Mouse (Mus musculus): ENCODE results near the gene Cdh12. TPM values are rescaled to one million over a fixed set of nuclear protein-coding genes. Genes with fewer than 3 reads are reported as not detected.
"Not testable (repeated sequence)": the region's sequence is repeated elsewhere in the genome, so short reads cannot be mapped to it uniquely, and the experiment has no call there.

Cdh12 gene
- polyA plus RNA-seq, 1 experiment from 2014 or later: 0.05 TPM

GRCm38 (mm10) chr15:21153602-21154001 is 704.5 kb downstream of the Cdh12 start:
- Histone ChIP-seq H3K27ac (replicated peaks in 1 of 2; ENCODE audit: control insufficient read depth in 1 of 2, insufficient read depth in 1 of 2, low read depth in 2 of 2, low read length in 2 of 2) (no peak overlapping the region), H3K27me3 (ENCODE audit: control insufficient read depth, insufficient read depth, low read length) (no peaks in the 10 kb centered on the region), H3K4me3 (ENCODE audit: control insufficient read depth in 1 of 2, insufficient read depth in 1 of 2, low read depth in 1 of 2, low read length in 2 of 2) (no peak overlapping the region), H3K36me3 (ENCODE audit: control insufficient read depth, insufficient read depth, low read length) (no peaks in the 10 kb centered on the region), H3K4me1 (ENCODE audit: control insufficient read depth in 2 of 2, insufficient read depth in 2 of 2, low read length in 2 of 2) (no peaks in the 10 kb centered on the region), H3K9ac (ENCODE audit: low read length) (no peak overlapping the region), H3K9me3 (ENCODE audit: control insufficient read depth, low read length) (no peaks in the 10 kb centered on the region), H3K4me2 (ENCODE audit: low read length) (no peak overlapping the region)
- ATAC-seq (ENCODE audit: insufficient number of reproducible peaks, insufficient read depth, low FRiP score, low read depth): no peak
- 86% methylated on average over 3 of the region's 3 CpGs for WGBS

GRCm38 (mm10) chr15:21179727-21180126 is 730.7 kb downstream of the Cdh12 start:
- Histone ChIP-seq H3K4me3 (ENCODE audit: control insufficient read depth in 1 of 2, insufficient read depth in 1 of 2, low read depth in 1 of 2, low read length in 2 of 2) (no peak overlapping the region), H3K27ac (replicated peaks in 1 of 2; ENCODE audit: control insufficient read depth in 1 of 2, insufficient read depth in 1 of 2, low read depth in 2 of 2, low read length in 2 of 2) (no peak overlapping the region), H3K36me3 (ENCODE audit: control insufficient read depth, insufficient read depth, low read length) (no peaks in the 10 kb centered on the region), H3K27me3 (ENCODE audit: control insufficient read depth, insufficient read depth, low read length) (no peaks in the 10 kb centered on the region), H3K9ac (ENCODE audit: low read length) (no peak overlapping the region), H3K9me3 (ENCODE audit: control insufficient read depth, low read length) (no peaks in the 10 kb centered on the region), H3K4me1 (ENCODE audit: control insufficient read depth in 2 of 2, insufficient read depth in 2 of 2, low read length in 2 of 2) (no peaks in the 10 kb centered on the region), H3K4me2 (ENCODE audit: low read length) (no peak overlapping the region)
- 55% methylated on average over 5 of the region's 5 CpGs for WGBS
- no peak for ATAC-seq (ENCODE audit: insufficient number of reproducible peaks, insufficient read depth, low FRiP score, low read depth)

DNA sequence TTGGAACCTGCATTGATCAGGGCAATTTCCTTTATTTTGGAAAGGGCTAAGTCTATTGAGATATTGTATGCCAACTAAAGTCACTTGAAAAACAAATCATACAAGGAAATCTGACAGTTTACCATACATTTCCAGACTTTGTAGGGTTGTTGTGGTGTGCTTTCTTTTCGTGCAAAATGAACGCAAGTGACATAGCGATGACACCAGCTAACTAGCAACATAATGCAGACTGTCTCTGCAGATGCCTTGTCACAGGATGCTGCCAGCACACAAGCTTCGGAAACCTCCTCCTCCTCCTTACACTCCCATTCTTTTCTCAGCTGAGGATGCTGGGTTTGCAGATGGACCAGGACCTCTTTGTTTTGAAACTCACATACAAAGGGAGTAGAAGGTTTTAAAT is 731.1 kb downstream of the Cdh12 start:
- ATAC-seq (ENCODE audit: insufficient number of reproducible peaks, insufficient read depth, low FRiP score, low read depth): no peak
- WGBS: 62% methylated on average over 4 of the region's 4 CpGs
- no peak overlapping the region for H3K4me3 ChIP-seq (ENCODE audit: control insufficient read depth in 1 of 2, insufficient read depth in 1 of 2, low read depth in 1 of 2, low read length in 2 of 2)
- no peaks in the 10 kb centered on the region for H3K36me3 ChIP-seq (ENCODE audit: control insufficient read depth, insufficient read depth, low read length)
- no peak overlapping the region for H3K27ac ChIP-seq (replicated peaks in 1 of 2; ENCODE audit: control insufficient read depth in 1 of 2, insufficient read depth in 1 of 2, low read depth in 2 of 2, low read length in 2 of 2)
- no peaks in the 10 kb centered on the region for H3K4me1 ChIP-seq (ENCODE audit: control insufficient read depth in 2 of 2, insufficient read depth in 2 of 2, low read length in 2 of 2)
- no peaks in the 10 kb centered on the region for H3K27me3 ChIP-seq (ENCODE audit: control insufficient read depth, insufficient read depth, low read length)
- no peaks in the 10 kb centered on the region for H3K9me3 ChIP-seq (ENCODE audit: control insufficient read depth, low read length)
- H3K9ac ChIP-seq (ENCODE audit: low read length): no peak overlapping the region
- H3K4me2 ChIP-seq (ENCODE audit: low read length): no peak overlapping the region

DNA sequence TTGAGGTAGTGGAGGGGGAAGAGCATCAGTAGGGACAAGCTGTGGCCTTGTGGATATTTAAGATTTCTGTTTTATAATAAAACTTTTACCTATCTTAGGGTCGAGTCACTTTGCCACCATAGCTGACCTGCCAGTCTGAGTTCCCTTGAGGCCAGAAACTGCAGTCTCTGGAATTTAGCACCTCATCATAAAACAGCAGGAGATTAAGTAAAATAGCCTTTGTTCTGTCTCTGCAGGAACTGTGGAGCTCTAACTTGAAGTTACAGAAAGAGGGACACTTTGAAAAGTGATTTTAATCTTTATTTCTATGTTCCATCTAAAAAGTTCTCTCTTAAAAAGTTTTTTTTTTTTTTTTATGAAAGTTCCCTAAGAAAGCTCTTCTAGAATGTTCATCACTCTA is 736.7 kb downstream of the Cdh12 start:
- Histone ChIP-seq H3K4me1 (ENCODE audit: control insufficient read depth in 2 of 2, insufficient read depth in 2 of 2, low read length in 2 of 2) (no peaks in the 10 kb centered on the region), H3K27me3 (ENCODE audit: control insufficient read depth, insufficient read depth, low read length) (no peaks in the 10 kb centered on the region), H3K36me3 (ENCODE audit: control insufficient read depth, insufficient read depth, low read length) (no peaks in the 10 kb centered on the region), H3K9me3 (ENCODE audit: control insufficient read depth, low read length) (no peaks in the 10 kb centered on the region), H3K9ac (ENCODE audit: low read length) (no peak overlapping the region), H3K27ac (replicated peaks in 1 of 2; ENCODE audit: control insufficient read depth in 1 of 2, insufficient read depth in 1 of 2, low read depth in 2 of 2, low read length in 2 of 2) (no peak overlapping the region), H3K4me3 (ENCODE audit: control insufficient read depth in 1 of 2, insufficient read depth in 1 of 2, low read depth in 1 of 2, low read length in 2 of 2) (no peak overlapping the region), H3K4me2 (ENCODE audit: low read length) (no peak overlapping the region)
- WGBS: 41% methylated on average over 1 of the region's 1 CpGs
- ATAC-seq (ENCODE audit: insufficient number of reproducible peaks, insufficient read depth, low FRiP score, low read depth): no peak

DNA sequence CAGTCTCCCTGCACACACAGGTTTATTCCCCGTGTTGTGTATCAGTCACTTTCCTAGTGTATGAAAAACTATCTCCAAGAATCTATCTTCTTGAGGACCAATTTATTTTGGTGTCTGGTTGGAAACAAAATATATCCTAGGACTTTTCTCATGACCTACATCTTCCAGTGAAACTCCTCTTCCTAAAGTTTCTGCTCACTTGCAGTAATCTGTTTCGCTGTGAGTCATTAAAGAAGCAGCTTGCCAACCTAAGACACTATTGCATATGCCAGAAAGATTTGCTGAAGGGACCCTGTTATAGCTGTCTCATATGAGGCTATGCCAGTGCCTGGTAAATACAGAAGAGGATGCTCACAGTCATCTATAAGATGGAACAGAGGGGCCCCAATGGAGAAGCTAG is 761.0 kb downstream of the Cdh12 start:
- not testable (repeated sequence) for H3K9me3 ChIP-seq (ENCODE audit: control insufficient read depth, low read length); ATAC-seq (ENCODE audit: insufficient number of reproducible peaks, insufficient read depth, low FRiP score, low read depth); H3K27me3 ChIP-seq (ENCODE audit: control insufficient read depth, insufficient read depth, low read length); H3K4me2 ChIP-seq (ENCODE audit: low read length); H3K27ac ChIP-seq (replicated peaks in 1 of 2; ENCODE audit: control insufficient read depth in 1 of 2, insufficient read depth in 1 of 2, low read depth in 2 of 2, low read length in 2 of 2); H3K9ac ChIP-seq (ENCODE audit: low read length); H3K4me1 ChIP-seq (ENCODE audit: control insufficient read depth in 2 of 2, insufficient read depth in 2 of 2, low read length in 2 of 2); H3K4me3 ChIP-seq (ENCODE audit: control insufficient read depth in 1 of 2, insufficient read depth in 1 of 2, low read depth in 1 of 2, low read length in 2 of 2); H3K36me3 ChIP-seq (ENCODE audit: control insufficient read depth, insufficient read depth, low read length)
- WGBS: 75% methylated on average over 2 of the region's 2 CpGs

- no peak for ATAC-seq (ENCODE audit: insufficient number of reproducible peaks, insufficient read depth, low FRiP score, low read depth)
- no peak overlapping the region for H3K27ac ChIP-seq (replicated peaks in 1 of 2; ENCODE audit: control insufficient read depth in 1 of 2, insufficient read depth in 1 of 2, low read depth in 2 of 2, low read length in 2 of 2)
- H3K4me3 ChIP-seq (ENCODE audit: control insufficient read depth in 1 of 2, insufficient read depth in 1 of 2, low read depth in 1 of 2, low read length in 2 of 2): no peak overlapping the region
- no peaks in the 10 kb centered on the region for H3K27me3 ChIP-seq (ENCODE audit: control insufficient read depth, insufficient read depth, low read length)
- no peaks in the 10 kb centered on the region for H3K4me1 ChIP-seq (ENCODE audit: control insufficient read depth in 2 of 2, insufficient read depth in 2 of 2, low read length in 2 of 2)
- 87% methylated on average over 5 of the region's 5 CpGs for WGBS
- H3K4me2 ChIP-seq (ENCODE audit: low read length): no peak overlapping the region
- no peak overlapping the region for H3K9ac ChIP-seq (ENCODE audit: low read length)
- no peaks in the 10 kb centered on the region for H3K36me3 ChIP-seq (ENCODE audit: control insufficient read depth, insufficient read depth, low read length)
- no peaks in the 10 kb centered on the region for H3K9me3 ChIP-seq (ENCODE audit: control insufficient read depth, low read length)
Measured at GRCm38 (mm10) chr15:21223006-21223405, 773.9 kb downstream of the Cdh12 start.

GRCm38 (mm10) chr15:21261318-21261717 is 812.3 kb downstream of the Cdh12 start:
- H3K36me3 ChIP-seq (ENCODE audit: control insufficient read depth, insufficient read depth, low read length): no peaks in the 10 kb centered on the region
- no peak for ATAC-seq (ENCODE audit: insufficient number of reproducible peaks, insufficient read depth, low FRiP score, low read depth)
- no peaks in the 10 kb centered on the region for H3K4me1 ChIP-seq (ENCODE audit: control insufficient read depth in 2 of 2, insufficient read depth in 2 of 2, low read length in 2 of 2)
- WGBS: 76% methylated on average over 2 of the region's 2 CpGs
- no peaks in the 10 kb centered on the region for H3K9me3 ChIP-seq (ENCODE audit: control insufficient read depth, low read length)
- H3K4me2 ChIP-seq (ENCODE audit: low read length): no peak overlapping the region
- no peak overlapping the region for H3K4me3 ChIP-seq (ENCODE audit: control insufficient read depth in 1 of 2, insufficient read depth in 1 of 2, low read depth in 1 of 2, low read length in 2 of 2)
- no peak overlapping the region for H3K9ac ChIP-seq (ENCODE audit: low read length)
- H3K27ac ChIP-seq (replicated peaks in 1 of 2; ENCODE audit: control insufficient read depth in 1 of 2, insufficient read depth in 1 of 2, low read depth in 2 of 2, low read length in 2 of 2): no peak overlapping the region
- H3K27me3 ChIP-seq (ENCODE audit: control insufficient read depth, insufficient read depth, low read length): no peaks in the 10 kb centered on the region

- 82% methylated on average over 1 of the region's 1 CpGs for WGBS
- Histone ChIP-seq H3K36me3 (ENCODE audit: control insufficient read depth, insufficient read depth, low read length) (no peaks in the 10 kb centered on the region), H3K9ac (ENCODE audit: low read length) (no peak overlapping the region), H3K4me1 (ENCODE audit: control insufficient read depth in 2 of 2, insufficient read depth in 2 of 2, low read length in 2 of 2) (no peaks in the 10 kb centered on the region), H3K27ac (replicated peaks in 1 of 2; ENCODE audit: control insufficient read depth in 1 of 2, insufficient read depth in 1 of 2, low read depth in 2 of 2, low read length in 2 of 2) (no peak overlapping the region), H3K9me3 (ENCODE audit: control insufficient read depth, low read length) (no peaks in the 10 kb centered on the region), H3K4me2 (ENCODE audit: low read length) (no peak overlapping the region), H3K27me3 (ENCODE audit: control insufficient read depth, insufficient read depth, low read length) (no peaks in the 10 kb centered on the region), H3K4me3 (ENCODE audit: control insufficient read depth in 1 of 2, insufficient read depth in 1 of 2, low read depth in 1 of 2, low read length in 2 of 2) (no peak overlapping the region)
- no peak for ATAC-seq (ENCODE audit: insufficient number of reproducible peaks, insufficient read depth, low FRiP score, low read depth)
Measured at GRCm38 (mm10) chr15:21269856-21270255, 820.8 kb downstream of the Cdh12 start.

All from heart, embryonic 14.5 days (tissue).